Mouse (Mus musculus) thymus, postnatal 10 days (tissue): Measurements from ENCODE around the gene Pde4d.

Experiments used
- DNase-seq, 2 experiments: peaks; one replicate each; pipeline ENCODE4 v3.0.0; 2021; ENCODE audit warnings: low spot score in 2 of 2

The Pde4d gene

GRCm38 (mm10) chr13:109236047-109236446 is 786.3 kb downstream of the Pde4d start:
- DNase-seq = no peak

- no peak for DNase-seq
These were observed 788.9 kb downstream of the Pde4d start for GRCm38 (mm10) chr13:109238670-109239069.

- DNase-seq = peak; percentile 72 to 77
These were observed 789.5 kb downstream of the Pde4d start for GRCm38 (mm10) chr13:109239296-109239695.

- no peak for DNase-seq
These were observed 792.8 kb downstream of the Pde4d start for GRCm38 (mm10) chr13:109242456-109243050.

- DNase-seq = no peak
These were observed 793.4 kb downstream of the Pde4d start for GRCm38 (mm10) chr13:109243160-109243559.

- no peak for DNase-seq
These were observed 797.3 kb downstream of the Pde4d start for GRCm38 (mm10) chr13:109247061-109247460.

GRCm38 (mm10) chr13:109249315-109249714 is 799.6 kb downstream of the Pde4d start:
- no peak for DNase-seq

GRCm38 (mm10) chr13:109255634-109256033 is 805.9 kb downstream of the Pde4d start:
- no peak for DNase-seq

GRCm38 (mm10) chr13:109260220-109260795 is 810.6 kb downstream of the Pde4d start:
- peak; percentile 11 to 23 for DNase-seq

GRCm38 (mm10) chr13:109260796-109261516 is 811.2 kb downstream of the Pde4d start:
- DNase-seq = no peak

GRCm38 (mm10) chr13:109261642-109262220 is 812.0 kb downstream of the Pde4d start:
- DNase-seq = no peak

- DNase-seq = no peak
These were observed 812.8 kb downstream of the Pde4d start for GRCm38 (mm10) chr13:109262501-109262900.

- no peak for DNase-seq
These were observed 814.1 kb downstream of the Pde4d start for GRCm38 (mm10) chr13:109263833-109264232.

GRCm38 (mm10) chr13:109268253-109268652 is 818.5 kb downstream of the Pde4d start:
- no peak for DNase-seq

- DNase-seq = no peak
These were observed 819.0 kb downstream of the Pde4d start for GRCm38 (mm10) chr13:109268659-109269322.

GRCm38 (mm10) chr13:109274869-109275268 is 825.1 kb downstream of the Pde4d start:
- DNase-seq = no peak

GRCm38 (mm10) chr13:109277792-109278191 is 828.0 kb downstream of the Pde4d start:
- no peak for DNase-seq

- no peak for DNase-seq
These were observed 828.8 kb downstream of the Pde4d start for GRCm38 (mm10) chr13:109278504-109278912.

- DNase-seq = no peak
These were observed 829.5 kb downstream of the Pde4d start for GRCm38 (mm10) chr13:109279211-109279610.

- DNase-seq = no peak
These were observed 830.7 kb downstream of the Pde4d start for GRCm38 (mm10) chr13:109280433-109280832.

- DNase-seq = no peak
These were observed 837.7 kb downstream of the Pde4d start for GRCm38 (mm10) chr13:109287465-109287864.

- DNase-seq = no peak
These were observed 841.2 kb downstream of the Pde4d start for GRCm38 (mm10) chr13:109290922-109291321.
